Mouse (Mus musculus) lung, postnatal 25 days (tissue): ENCODE data around the gene Pdzrn3.

Experiments used
- DNase-seq: peaks from one replicate; pipeline ENCODE4 v3.0.0; 2022; ENCODE audit warnings: low spot score

The Pdzrn3 gene

DNA sequence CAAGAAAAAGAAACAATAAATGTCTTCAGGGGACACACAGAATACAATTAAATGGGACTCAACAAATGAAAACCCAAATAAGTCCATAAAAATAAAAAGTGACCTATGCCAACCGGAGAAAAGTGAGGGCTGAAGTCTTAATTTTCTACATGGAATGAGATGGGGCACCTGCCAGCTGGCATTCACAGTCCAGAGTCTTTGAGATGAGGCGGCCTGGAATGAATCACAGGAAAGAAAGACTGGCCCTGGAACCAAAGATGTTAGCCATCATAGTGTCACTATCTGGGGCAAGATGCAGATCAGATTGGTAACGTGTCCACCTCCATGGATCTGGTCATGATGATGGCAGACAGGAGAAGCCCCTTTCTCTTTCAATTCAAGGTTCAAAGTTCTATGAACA is 50.5 kb downstream of the Pdzrn3 start:
- no peak for DNase-seq

DNA sequence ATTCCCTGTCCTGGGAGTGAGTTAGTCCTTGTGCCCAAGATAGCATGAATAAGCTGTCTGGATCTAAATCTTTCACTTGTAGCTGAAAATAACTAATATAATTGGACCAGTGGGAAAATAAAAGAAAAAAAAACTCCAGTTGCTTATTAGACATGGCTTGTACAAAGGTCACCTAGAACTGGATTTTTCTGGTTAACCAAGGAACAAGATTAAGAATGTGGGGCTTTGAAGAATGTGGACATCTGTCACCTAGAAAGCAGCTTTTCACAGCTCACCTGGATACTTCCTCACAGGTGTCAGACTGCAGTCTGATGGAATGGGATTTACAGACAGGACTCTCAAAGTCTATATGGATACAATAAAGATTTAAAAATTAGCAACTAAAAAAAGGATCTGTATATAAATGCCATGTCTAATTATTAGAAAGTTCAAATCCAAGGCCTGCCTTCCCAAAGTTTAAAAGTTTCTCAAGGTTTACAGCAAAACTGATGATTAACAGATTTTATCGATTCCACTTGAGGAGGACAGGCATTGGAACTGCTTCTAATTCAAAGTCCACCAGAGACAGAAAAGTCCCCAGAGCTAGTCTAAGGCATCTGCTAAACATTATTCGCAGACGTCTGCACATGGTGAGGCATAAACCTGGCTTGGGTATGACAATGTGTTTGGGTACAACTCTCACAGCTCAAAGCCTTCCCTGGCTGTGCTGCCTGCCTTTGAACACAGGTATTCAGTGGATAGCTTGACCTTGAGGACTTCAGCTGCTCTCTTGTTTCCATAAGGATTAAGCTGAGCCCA is 51.7 kb downstream of the Pdzrn3 start:
- no peak for DNase-seq

DNA sequence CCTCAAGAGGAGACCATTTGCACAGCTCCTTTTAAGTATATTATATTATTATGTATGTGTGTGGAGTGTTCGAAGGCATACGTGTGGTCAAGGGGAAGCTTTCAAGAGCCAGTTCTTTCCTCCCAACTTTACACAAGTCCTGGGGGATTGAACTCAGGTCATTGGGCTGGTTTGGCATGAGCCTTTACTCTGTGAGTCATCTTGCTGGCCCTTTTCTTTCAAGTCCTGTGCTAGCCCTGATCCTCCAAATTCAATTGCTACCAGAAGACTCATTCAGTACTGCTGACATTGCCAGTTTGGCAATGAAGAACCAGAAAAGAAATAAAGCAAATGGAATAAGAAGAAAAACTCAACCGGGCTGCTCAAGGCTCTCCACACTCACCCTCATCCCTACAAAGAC is 55.1 kb downstream of the Pdzrn3 start:
- no peak for DNase-seq

DNA sequence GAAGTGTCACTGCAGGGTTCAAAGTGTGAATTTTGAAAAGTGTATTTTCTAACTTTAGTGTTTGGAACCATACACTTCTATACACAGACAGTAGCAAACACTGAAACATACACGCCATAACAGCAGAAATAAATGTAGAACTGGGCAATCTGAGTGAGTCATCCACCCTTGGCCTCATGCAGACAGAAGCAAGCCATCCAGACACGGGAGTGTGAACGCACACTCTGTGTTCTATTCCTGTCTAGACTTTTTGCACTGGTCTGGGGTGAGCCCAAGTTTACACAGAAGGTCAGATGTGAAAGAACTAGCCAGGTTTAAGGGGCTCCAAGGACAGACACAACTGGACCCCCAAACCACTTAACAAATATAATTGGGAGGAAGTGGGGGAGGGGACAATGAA is 57.3 kb downstream of the Pdzrn3 start:
- DNase-seq = no peak

DNA sequence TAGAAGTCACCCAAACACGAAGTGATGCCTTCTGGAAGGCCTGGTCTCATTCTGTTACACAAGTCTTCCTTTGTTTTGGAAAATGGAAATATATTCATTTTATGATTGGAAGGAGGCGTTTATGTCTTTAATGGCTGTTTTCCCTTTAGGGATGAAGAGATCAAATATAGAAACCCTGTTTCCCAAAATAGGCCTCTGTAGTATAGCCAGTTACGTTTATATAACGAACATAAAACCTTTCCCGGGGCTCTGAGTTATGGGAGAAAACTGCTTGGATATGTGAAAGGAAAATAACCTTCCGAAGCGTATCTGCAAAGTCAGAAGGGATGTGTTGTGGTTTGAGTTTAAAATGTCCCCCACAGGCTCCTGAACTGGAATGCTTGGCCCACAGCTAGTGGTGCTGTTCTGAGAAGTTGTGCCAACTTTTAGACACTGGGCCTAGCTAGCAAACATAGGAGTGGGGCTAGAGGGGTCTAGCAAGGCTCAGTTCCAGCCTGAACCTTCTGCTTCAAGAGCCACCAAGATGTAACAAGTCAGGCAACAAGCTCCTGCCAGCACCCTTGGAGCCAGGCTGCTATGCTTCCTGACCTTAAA is 58.2 kb downstream of the Pdzrn3 start:
- DNase-seq = no peak

DNA sequence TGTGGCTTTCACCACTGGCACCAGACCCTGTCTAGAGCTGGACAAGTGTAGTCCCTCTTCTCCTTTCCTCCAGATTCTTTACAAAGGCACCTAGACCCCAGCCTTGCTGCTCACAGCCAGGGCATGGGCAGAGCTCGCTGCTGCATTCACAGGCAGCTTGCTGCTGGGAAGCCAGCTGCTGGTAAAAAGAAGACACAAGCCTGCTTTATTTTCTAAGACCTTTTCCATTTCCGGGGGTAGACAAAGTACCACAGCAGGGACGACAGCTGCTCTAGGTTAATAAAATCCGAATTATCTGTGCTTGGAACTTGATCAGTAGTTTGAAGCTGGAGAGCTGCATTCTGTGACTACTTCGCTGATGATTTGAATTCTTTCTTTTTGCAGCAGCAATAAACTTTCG is 59.2 kb downstream of the Pdzrn3 start:
- DNase-seq = no peak

DNA sequence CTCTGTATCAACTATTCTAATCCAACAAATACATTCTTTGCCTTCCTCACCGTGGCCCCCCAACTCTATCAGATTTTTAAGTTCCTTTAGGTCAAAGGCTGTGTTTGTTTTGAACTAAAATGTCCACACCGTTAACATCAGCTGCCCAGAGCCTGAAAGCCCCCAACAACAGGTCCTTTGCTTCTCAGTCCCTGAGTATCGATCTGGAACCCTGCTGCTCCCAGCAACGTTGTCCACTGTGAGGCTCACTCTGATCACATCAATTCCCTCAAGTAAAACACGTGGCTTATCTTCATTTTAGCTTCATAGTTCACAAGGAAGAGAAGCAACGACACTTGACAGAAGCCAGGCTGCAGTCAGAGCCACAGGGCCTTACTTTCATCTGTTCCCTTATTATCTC is 66.3 kb downstream of the Pdzrn3 start:
- no peak for DNase-seq

DNA sequence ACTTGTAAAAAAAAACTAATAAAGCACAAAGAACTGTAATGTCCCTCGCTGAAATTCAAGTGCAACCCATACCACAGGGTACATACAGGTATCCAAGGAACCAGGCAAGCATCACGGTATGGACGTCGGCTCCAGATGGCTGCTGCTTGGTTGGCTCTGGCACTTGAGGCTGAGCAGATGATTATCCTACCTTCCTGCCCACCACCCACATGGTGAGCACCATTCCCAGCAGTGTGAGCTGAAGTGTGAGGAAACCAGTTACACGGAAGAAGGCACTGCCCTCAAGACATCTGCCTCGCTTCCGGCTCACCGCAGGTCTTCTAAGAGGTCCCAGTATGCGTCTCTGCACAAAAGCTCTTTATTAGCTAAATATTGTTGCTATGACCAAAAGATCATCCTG is 67.2 kb downstream of the Pdzrn3 start:
- no peak for DNase-seq

DNA sequence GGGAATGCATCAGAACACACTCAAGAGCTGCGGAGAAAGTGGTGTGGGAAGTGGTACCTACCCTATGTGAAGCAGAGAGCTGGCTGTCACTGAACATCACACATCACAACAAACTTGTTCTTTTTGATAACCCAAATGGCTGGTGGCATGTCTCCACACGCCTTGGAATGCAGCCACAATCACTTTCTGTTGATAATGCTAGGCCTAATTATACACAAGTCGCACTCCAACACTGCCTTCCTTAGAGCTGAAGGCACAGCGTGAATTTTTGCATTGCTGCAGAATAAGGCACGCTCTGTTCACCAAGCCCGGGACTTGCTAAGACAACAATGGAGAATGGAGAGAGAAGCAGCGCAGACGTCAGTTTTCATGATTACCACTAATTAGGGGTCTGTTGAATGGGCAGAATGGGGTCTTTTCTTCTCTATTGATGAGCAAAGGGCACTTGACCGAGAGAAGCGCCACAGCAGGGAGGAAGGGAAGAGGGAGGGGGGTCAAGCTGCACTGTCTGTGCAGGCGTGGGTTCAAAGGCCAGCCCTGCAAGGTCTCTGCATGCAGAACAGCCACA is 69.6 kb downstream of the Pdzrn3 start:
- DNase-seq = no peak

DNA sequence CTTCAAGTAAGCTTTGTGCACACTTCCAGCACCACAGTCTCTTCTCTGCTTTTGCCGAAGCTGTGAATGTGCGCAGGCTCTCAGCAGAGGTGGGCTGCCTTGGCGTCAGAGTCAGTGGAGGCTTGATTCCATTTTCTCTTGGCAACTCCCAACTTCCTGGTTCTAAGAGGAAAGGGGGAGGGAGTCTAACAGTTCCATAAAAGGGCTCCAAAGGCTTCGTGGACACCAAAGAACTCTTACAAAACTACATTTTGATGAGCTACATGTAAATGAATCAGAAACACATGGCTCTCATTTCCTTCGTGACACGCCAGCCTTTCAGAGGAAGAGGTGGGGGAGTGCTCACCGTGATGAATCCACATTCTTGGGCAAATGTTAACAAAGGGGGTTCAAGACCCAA is 70.9 kb downstream of the Pdzrn3 start:
- DNase-seq = no peak

DNA sequence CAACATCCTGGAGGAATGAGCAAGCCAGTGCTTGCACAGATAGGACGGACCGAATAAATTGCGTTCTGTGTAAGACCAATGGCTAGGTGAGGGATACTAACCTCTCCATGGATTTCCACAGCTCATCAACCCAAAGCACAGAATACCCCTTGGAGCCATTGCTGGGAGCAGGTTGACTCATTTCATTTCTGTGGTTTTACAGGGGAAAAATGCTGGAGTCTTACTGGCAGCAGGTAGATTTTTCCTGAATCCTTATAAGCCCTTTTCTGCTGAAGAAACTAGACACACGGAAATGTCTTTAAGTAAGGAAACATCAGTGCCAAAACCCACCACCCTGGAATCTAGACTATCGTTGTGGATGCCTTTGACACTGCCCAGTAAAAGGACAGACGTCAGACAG is 72.2 kb downstream of the Pdzrn3 start:
- no peak for DNase-seq

DNA sequence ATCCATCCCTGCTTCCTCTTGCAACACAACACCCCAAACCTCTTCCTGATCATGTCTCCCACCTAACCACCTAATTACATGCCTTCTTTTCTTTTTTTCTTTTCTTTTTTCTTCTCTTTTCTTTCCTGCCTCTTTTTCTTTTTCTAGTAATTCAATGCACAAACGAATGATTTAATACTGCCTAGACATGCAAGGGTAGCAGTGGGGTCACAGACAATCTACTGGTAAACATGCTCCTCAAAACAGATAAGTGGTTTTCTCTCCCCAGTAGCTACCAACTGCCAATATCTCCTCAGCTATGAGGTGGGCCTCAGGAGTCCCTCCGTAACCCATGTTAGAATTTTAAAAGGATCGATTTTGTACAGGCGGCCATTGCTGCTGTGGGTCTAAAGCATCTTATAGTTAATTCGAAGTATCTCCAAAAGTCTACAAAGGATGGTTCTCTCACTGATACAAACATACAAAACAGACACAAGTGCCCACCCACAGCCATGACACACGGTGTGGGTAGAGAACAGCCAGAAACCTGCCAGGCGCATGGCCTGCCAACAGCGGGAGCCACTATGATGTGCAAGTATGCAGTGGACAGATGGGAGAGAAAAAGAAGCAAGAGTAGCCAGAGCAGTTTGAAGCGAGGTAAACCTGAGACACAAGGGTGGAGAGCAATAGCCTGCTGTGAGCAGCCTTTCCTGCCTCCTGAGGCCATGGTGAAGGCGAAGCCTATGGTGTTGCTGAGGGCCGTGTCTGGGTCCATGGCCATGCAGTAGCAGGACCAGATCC is 73.5 kb downstream of the Pdzrn3 start:
- DNase-seq = no peak

DNA sequence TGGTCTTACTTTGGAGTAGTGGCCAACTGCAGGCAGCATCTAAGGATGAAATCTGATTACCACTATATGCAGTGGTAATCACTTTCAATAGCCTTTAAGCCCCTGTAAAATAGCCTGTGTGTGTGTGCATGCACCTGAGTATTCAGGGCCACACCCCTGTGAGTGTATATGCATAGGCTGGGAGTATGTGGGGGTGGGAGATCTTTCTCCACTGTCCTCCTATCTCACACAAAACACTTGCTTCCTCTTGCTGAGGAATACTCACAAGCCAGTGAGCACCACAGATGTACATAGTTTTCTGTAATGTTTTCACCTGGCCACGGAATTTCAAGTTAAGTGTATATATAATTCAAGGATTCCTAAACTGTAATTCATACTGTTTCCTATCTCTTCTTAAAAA is 74.2 kb downstream of the Pdzrn3 start:
- no peak for DNase-seq

DNA sequence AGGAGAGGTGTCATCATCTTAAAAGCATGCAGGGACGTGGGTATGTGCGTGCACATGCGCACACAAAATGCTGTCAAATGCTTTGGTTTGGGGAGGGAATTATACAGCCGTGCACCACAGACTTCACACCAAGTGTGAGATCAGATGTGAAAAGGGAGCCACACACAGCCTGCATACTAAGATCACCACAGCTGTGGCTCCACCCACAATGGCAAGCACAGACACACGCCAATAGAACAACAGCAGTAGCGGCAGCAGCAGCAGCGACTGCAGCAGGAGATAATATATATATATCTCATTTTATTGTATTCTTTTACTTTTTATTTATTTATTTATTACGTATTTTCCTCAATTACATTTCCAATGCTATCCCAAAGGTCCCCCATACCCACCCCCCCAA is 76.5 kb downstream of the Pdzrn3 start:
- DNase-seq = no peak

DNA sequence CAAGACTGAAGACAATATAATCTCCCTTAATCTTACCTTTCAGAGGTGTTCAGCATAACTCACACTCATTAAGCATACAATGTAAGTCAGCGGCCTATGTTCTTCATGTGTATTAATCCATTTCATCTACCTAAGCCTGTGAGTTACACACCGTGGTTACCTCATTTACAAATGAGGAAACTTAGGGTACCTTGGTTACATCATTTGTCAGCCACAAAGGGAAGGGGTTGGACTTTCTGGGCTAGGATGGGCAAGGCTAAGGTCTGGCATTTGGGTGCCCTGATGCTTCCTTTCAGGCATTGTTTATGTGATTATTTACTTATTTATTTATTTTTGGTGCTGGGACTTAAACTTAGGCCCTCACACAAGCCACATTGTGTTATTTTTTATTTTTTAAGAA is 78.3 kb downstream of the Pdzrn3 start:
- no peak for DNase-seq

DNA sequence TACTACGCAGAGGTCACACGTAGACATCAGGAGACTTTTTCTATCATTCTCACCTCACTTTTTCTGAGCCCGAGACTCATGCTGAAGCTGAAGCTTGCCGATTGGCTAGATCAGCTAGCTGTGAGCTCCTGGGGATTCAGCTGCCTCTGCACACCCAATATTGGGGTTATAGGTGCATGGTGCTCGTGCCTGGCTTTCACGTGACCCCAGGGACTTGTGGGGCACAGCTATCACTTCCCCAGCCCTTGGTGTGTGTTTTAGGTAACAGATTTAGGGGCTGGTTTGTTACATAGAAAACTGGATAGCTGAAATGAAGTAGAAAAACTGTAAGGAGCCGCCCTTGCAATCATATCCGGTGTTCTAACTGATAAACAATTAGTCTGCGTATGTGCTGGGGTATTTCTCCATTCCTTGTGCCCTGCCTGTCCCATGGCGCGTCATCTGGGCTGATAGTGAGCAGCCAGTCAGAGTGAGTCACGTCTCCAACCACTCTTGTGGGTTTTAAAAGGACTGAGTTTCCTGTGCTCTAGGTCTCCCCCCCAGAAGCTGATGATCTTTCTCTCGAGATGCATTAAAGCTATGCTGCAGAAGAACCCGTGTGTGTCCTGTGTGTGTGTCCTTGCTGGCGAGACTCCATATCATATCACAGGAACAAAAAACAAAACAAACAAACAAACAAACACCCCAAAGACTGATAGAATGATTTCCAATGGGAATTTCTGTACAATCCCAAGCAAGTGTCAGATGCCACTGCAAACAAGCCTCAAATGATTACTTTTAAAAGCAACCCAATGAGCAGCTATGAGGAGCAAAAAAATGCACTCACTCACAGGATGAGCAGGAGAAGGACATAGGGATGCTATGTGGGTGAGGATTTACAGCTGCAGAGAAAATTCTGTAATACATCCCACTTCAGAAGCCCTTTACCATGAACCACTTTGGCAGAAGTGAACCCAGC is 79.9 kb downstream of the Pdzrn3 start:
- DNase-seq = no peak

DNA sequence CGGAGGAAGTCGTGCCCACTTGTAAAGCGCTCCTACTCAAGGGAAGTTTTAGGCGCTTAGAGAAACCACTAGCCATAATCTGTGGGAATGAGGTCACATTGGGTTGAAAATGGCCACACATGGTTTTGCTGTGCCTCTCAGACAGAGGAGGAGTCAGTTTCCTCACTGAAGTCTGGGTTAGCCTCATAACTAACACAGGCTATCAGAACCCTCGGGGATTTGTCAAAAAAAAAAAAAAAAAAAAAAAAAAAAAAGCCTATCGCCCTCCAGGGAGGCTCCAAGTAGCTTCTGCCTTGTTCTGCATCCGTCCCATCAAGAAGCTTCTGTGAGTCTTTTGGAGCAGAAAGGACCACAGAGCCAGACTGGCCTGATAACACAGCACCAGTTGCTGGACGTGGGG is 80.7 kb downstream of the Pdzrn3 start:
- DNase-seq = no peak

DNA sequence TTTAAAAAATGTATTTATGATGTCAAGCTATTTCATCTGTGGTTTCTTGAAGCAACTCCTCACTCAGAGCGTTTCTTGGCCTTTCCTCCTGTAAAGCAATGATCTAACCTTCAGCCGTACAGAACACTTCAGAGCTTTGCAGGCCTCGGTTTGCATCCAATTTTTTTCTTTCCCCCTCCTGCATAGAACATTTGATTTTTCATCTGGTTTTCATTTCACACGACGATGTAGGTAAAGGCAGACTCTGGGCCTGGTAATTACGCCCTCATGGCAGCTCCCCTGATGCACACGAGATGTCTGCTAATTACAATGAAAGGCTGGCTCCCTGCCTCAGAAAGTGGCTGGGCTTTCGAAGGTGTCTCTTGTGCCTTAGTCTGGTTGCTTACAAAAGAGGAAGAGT is 81.4 kb downstream of the Pdzrn3 start:
- DNase-seq = no peak

DNA sequence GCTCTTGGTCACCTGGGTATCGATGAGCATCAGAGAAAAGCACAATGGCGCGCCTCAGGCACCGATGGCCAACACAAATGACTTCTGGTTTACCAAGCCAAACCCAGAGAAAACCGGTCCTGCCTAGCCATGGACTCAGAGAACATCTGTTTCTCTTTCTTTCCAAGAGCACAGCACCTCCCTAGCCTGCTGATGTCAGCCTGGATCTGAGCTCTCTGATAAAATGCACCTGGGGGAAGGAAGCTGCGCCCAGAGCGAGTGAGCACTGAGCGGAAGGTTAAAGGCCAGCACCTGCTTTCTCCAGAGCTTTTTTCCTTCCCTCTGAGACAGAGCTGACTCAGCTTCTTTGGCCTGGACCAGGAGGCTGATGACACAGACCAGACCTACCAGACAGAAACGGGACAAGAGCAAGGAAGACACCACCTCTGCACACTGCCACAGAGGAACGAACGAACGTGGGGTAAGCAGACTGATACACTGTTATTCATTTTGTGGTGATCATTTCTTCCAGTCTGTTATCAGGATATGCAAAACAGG is 84.6 kb downstream of the Pdzrn3 start:
- no peak for DNase-seq

DNA sequence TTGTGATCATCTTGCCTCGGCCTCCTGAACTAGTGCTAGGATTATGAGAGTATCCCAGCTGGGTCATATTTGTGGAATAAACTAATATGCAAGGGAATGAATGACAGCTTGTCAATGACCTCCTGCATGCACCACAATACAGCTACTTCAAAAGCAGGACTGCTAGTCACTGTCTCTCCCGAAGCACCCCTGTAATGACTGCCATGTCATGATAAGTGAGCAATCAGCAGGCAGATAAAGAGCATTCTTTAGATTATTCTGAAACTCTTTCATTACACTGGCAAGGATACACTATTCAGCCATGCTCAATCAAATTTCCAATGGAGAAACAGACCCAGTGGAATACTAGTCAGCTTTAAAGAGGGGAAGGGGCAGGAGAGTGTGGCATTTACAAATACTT is 85.8 kb downstream of the Pdzrn3 start:
- DNase-seq = no peak

DNA sequence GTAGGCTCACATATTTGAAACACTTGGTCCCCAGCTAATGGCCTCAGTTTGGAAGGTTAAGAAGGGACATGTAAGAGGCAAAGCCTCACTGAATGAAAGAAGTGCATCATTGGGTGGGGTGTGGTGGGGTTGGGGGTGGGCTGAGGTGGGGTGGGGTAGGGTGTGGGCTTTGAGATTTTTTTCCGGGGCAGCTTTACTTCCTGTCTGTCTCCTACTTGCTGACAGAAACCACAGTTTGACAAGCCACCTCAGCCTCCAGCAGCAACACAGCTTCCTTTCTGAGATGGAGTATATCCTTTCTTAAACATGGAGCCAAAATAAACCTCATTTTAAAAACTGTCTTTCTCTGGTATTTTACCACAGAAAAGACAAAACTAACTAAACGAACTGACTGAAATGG is 87.5 kb downstream of the Pdzrn3 start:
- DNase-seq = no peak

DNA sequence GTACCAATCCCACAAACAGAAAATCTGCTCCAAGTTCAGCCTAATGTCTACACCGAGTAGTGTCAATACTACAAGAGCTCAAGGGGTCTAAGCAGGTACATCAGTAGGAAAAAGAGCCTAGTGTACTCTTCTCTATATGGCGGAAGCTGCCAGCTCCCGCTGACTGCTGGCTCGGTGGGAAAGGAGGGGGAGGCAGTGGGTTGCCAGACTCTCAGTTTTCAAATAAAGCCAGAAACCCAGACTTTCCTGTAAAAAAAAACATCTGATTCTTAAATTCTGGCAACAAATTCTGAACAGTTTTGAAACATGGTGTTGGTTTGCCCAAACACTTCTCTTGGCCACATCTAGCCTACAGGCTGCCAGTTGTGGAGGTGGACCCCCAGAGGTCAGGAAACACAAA is 88.3 kb downstream of the Pdzrn3 start:
- DNase-seq = no peak
